Mouse (Mus musculus): ENCODE measurements around the gene Fam98c. TPM values are rescaled to one million over a fixed set of nuclear protein-coding genes. Genes with fewer than 3 reads are reported as not detected.

The Fam98c gene
- polyA plus RNA-seq, 2 experiments, result 4.6 to 5.1 TPM

GRCm38 (mm10) chr7:29123531-29124358 lies 32.3 kb downstream of the Fam98c start:
- Histone ChIP-seq H3K4me3 (ENCODE audit: insufficient read depth in 1 of 2, low read depth in 2 of 2, low read length in 2 of 2) (no peak overlapping the region), H3K9ac (replicated peaks) (no peak overlapping the region), H3K27me3 (ENCODE audit: control insufficient read depth, insufficient read depth, low read length) (no peaks in the 10 kb centered on the region; the same call in 1 of the 2 replicates), H3K27ac (no peak overlapping the region), H3K4me2 (ENCODE audit: low read depth) (no peak overlapping the region), H3K36me3 (replicated peaks; ENCODE audit: control insufficient read depth, insufficient read depth, low read depth) (no peaks in the 10 kb centered on the region), H3K4me1 (replicated peaks; ENCODE audit: control insufficient read depth in 2 of 2, insufficient read depth in 2 of 2, low read length in 1 of 2) (peaks cover 0 to 10% of the 10 kb centered on the region in 2 experiments; a peak in 3 of 4 replicates), H3K9me3 (ENCODE audit: control insufficient read depth, low read length) (no peaks in the 10 kb centered on the region)
- 30% methylated on average over 5 of the region's 5 CpGs for WGBS (ENCODE audit: insufficient replicate concordance)
- no peak for ATAC-seq (ENCODE audit: insufficient read depth)
- DNase-seq (ENCODE audit: low read depth in 3 of 3, low spot score in 3 of 3), result no peak
- TF ChIP-seq CTCF (IDR thresholded peaks at IDR 0.05; ENCODE audit: low read depth), result no peak

DNA sequence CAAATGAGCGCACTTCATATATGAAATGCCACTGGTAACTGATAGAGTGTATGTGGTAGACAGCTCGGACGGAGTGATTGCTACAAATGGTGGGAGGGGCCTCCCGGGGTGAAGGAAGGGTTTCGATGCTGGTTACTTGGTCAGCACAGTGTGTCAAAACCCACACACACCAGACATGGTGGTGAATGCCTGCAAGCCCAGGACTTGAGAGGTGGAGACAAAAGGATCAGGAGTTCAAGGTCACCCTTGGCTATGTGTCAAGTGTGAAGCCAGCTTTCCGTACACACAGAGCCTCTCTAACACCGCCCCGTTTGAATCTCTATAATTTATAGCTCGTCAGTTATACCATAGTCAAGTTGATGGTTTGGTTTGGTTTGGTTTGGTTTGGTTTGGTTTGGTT lies 33.2 kb downstream of the Fam98c start:
- Histone ChIP-seq H3K9ac (replicated peaks) (no peak overlapping the region), H3K9me3 (ENCODE audit: control insufficient read depth, low read length) (no peaks in the 10 kb centered on the region), H3K27ac (no peak overlapping the region), H3K36me3 (replicated peaks; ENCODE audit: control insufficient read depth, insufficient read depth, low read depth) (no peaks in the 10 kb centered on the region), H3K4me1 (replicated peaks; ENCODE audit: control insufficient read depth in 2 of 2, insufficient read depth in 2 of 2, low read length in 1 of 2) (peaks cover 0 to 10% of the 10 kb centered on the region in 2 experiments; a peak in 3 of 4 replicates), H3K27me3 (ENCODE audit: control insufficient read depth, insufficient read depth, low read length) (no peaks in the 10 kb centered on the region; the same call in 1 of the 2 replicates), H3K4me2 (ENCODE audit: low read depth) (no peak overlapping the region), H3K4me3 (ENCODE audit: insufficient read depth in 1 of 2, low read depth in 2 of 2, low read length in 2 of 2) (no peak overlapping the region)
- DNase-seq (ENCODE audit: low read depth in 3 of 3, low spot score in 3 of 3) (no peak), ATAC-seq (ENCODE audit: insufficient read depth) (no peak)
- no peak for TF ChIP-seq CTCF (IDR thresholded peaks at IDR 0.05; ENCODE audit: low read depth)
- TF ChIP-seq EP300 (IDR thresholded peaks at IDR 0.05; ENCODE audit: low read depth), result no peak
- WGBS (ENCODE audit: insufficient replicate concordance), result 71% methylated on average over 9 of the region's 9 CpGs

GRCm38 (mm10) chr7:29119526-29119925 lies 36.5 kb downstream of the Fam98c start:
- Histone ChIP-seq H3K36me3 (replicated peaks; ENCODE audit: control insufficient read depth, insufficient read depth, low read depth) (no peaks in the 10 kb centered on the region), H3K4me2 (ENCODE audit: low read depth) (no peak overlapping the region), H3K4me3 (ENCODE audit: insufficient read depth in 1 of 2, low read depth in 2 of 2, low read length in 2 of 2) (no peak overlapping the region), H3K27me3 (ENCODE audit: control insufficient read depth, insufficient read depth, low read length) (no peaks in the 10 kb centered on the region; the same call in 1 of the 2 replicates), H3K27ac (no peak overlapping the region), H3K9me3 (ENCODE audit: control insufficient read depth, low read length) (no peaks in the 10 kb centered on the region), H3K9ac (replicated peaks) (no peak overlapping the region), H3K4me1 (replicated peaks; ENCODE audit: control insufficient read depth in 2 of 2, insufficient read depth in 2 of 2, low read length in 1 of 2) (no peaks in the 10 kb centered on the region; a peak in 1 of 4 replicates)
- DNase-seq (ENCODE audit: low read depth in 3 of 3, low spot score in 3 of 3), result no peak
- 44% methylated on average over 1 of the region's 1 CpGs for WGBS (ENCODE audit: insufficient replicate concordance)
- no peak for TF ChIP-seq CTCF (IDR thresholded peaks at IDR 0.05; ENCODE audit: low read depth)
- TF ChIP-seq EP300 (IDR thresholded peaks at IDR 0.05; ENCODE audit: low read depth), result no peak
- ATAC-seq (ENCODE audit: insufficient read depth), result no peak

GRCm38 (mm10) chr7:29118142-29118851 lies 37.7 kb downstream of the Fam98c start:
- no peak for TF ChIP-seq EP300 (IDR thresholded peaks at IDR 0.05; ENCODE audit: low read depth)
- TF ChIP-seq CTCF (IDR thresholded peaks at IDR 0.05; ENCODE audit: low read depth), result no peak
- ATAC-seq (ENCODE audit: insufficient read depth) (no peak), DNase-seq (ENCODE audit: low read depth in 3 of 3, low spot score in 3 of 3) (no peak)
- H3K36me3 ChIP-seq (replicated peaks; ENCODE audit: control insufficient read depth, insufficient read depth, low read depth), result no peaks in the 10 kb centered on the region
- H3K9ac ChIP-seq (replicated peaks), result no peak overlapping the region
- no peak overlapping the region for H3K4me2 ChIP-seq (ENCODE audit: low read depth)
- no peak overlapping the region for H3K27ac ChIP-seq
- H3K27me3 ChIP-seq (ENCODE audit: control insufficient read depth, insufficient read depth, low read length), result no peaks in the 10 kb centered on the region
- H3K4me1 ChIP-seq (replicated peaks; ENCODE audit: control insufficient read depth in 2 of 2, insufficient read depth in 2 of 2, low read length in 1 of 2), result no peaks in the 10 kb centered on the region
- H3K9me3 ChIP-seq (ENCODE audit: control insufficient read depth, low read length), result no peaks in the 10 kb centered on the region
- 23% methylated on average over 18 of the region's 18 CpGs for WGBS (ENCODE audit: insufficient replicate concordance)
- H3K4me3 ChIP-seq (ENCODE audit: insufficient read depth in 1 of 2, low read depth in 2 of 2, low read length in 2 of 2), result no peak overlapping the region

All from liver, embryonic 14.5 days (tissue).